Mouse (Mus musculus): ENCODE measurements at regions not wholly inside any gene's neighbourhood (a gene's known extent, or its start where the extent isn't known, plus 50 kb on each side); places are given as distances from the start of the nearest gene placed in this dataset.

GRCm38 (mm10) chr10:117571891-117572573, 57.3 kb upstream of the Cpm start:
- WGBS: 14% methylated on average over 9 of the region's 9 CpGs
- Histone ChIP-seq H3K9me3 (no peaks in the 10 kb centered on the region), H3K36me3 (no peaks in the 10 kb centered on the region), H3K9ac (no peak overlapping the region), H3K4me1 (peaks cover 15% of the 10 kb centered on the region), H3K4me3 (peak overlapping the region; percentile 29; the same call in 1 of the 2 replicates), H3K27ac (no peak overlapping the region), H3K27me3 (peaks cover 12% of the 10 kb centered on the region), H3K4me2 (replicated peaks) (peak overlapping the region; percentile 60)
- ATAC-seq (ENCODE audit: insufficient number of reproducible peaks, insufficient read depth, low FRiP score, low TSS enrichment): no peak

- peak overlapping the region; percentile 60 for H3K4me2 ChIP-seq (replicated peaks)
- WGBS: under 1% methylated on average over 26 of the region's 27 CpGs
Observed at GRCm38 (mm10) chr10:117570971-117571861, 58.1 kb upstream of the Cpm start.

GRCm38 (mm10) chr10:117570091-117570970, 59.0 kb upstream of the Cpm start:
- peaks cover 12% of the 10 kb centered on the region for H3K27me3 ChIP-seq
- ATAC-seq (ENCODE audit: insufficient number of reproducible peaks, insufficient read depth, low FRiP score, low TSS enrichment): no peak
- peak overlapping the region; percentile 60; the same call in 1 of the 2 replicates for H3K4me2 ChIP-seq (replicated peaks)
- no peaks in the 10 kb centered on the region for H3K9me3 ChIP-seq
- H3K4me3 ChIP-seq: no peak overlapping the region
- H3K36me3 ChIP-seq: no peaks in the 10 kb centered on the region
- 47% methylated on average over 8 of the region's 8 CpGs for WGBS
- H3K9ac ChIP-seq: no peak overlapping the region
- no peak overlapping the region for H3K27ac ChIP-seq
- H3K4me1 ChIP-seq: peaks cover 15% of the 10 kb centered on the region

More at GRCm38 (mm10) chr10:117570971-117571861, 58.1 kb upstream of the Cpm start:
- H3K9ac ChIP-seq: peak overlapping the region; percentile 1; the same call in 1 of the 2 replicates
- H3K9me3 ChIP-seq: no peaks in the 10 kb centered on the region
- H3K4me1 ChIP-seq: peaks cover 15% of the 10 kb centered on the region
- no peak for ATAC-seq (ENCODE audit: insufficient number of reproducible peaks, insufficient read depth, low FRiP score, low TSS enrichment)
- no peak overlapping the region for H3K27ac ChIP-seq
- peak overlapping the region; percentile 29 for H3K4me3 ChIP-seq
- peaks cover 12% of the 10 kb centered on the region for H3K27me3 ChIP-seq
- H3K36me3 ChIP-seq: no peaks in the 10 kb centered on the region

GRCm38 (mm10) chr10:117569301-117570079, 59.8 kb upstream of the Cpm start:
- Histone ChIP-seq H3K27me3 (peaks cover 12% of the 10 kb centered on the region), H3K4me3 (no peak overlapping the region), H3K27ac (no peak overlapping the region), H3K36me3 (no peaks in the 10 kb centered on the region), H3K4me2 (replicated peaks) (no peak overlapping the region), H3K4me1 (peaks cover 15% of the 10 kb centered on the region), H3K9me3 (no peaks in the 10 kb centered on the region), H3K9ac (no peak overlapping the region)
- WGBS: 80% methylated on average over 11 of the region's 11 CpGs
- ATAC-seq (ENCODE audit: insufficient number of reproducible peaks, insufficient read depth, low FRiP score, low TSS enrichment): no peak

- Histone ChIP-seq H3K4me3 (no peak overlapping the region), H3K36me3 (no peaks in the 10 kb centered on the region), H3K9me3 (no peaks in the 10 kb centered on the region), H3K9ac (no peak overlapping the region), H3K27ac (no peak overlapping the region), H3K27me3 (peaks cover 12% of the 10 kb centered on the region), H3K4me1 (peaks cover 15% of the 10 kb centered on the region), H3K4me2 (replicated peaks) (no peak overlapping the region)
- ATAC-seq (ENCODE audit: insufficient number of reproducible peaks, insufficient read depth, low FRiP score, low TSS enrichment): no peak
- WGBS: 91% methylated on average over 13 of the region's 13 CpGs
Observed at GRCm38 (mm10) chr10:117568472-117569300, 60.6 kb upstream of the Cpm start.

- WGBS: 88% methylated on average over 3 of the region's 3 CpGs
- H3K36me3 ChIP-seq: no peaks in the 10 kb centered on the region
- no peak for ATAC-seq (ENCODE audit: insufficient number of reproducible peaks, insufficient read depth, low FRiP score, low TSS enrichment)
- peaks cover 15% of the 10 kb centered on the region for H3K4me1 ChIP-seq
- no peaks in the 10 kb centered on the region for H3K9me3 ChIP-seq
- H3K4me3 ChIP-seq: no peak overlapping the region
- no peak overlapping the region for H3K9ac ChIP-seq
- no peak overlapping the region for H3K4me2 ChIP-seq (replicated peaks)
- peaks cover 11% of the 10 kb centered on the region for H3K27me3 ChIP-seq
- H3K27ac ChIP-seq: no peak overlapping the region
Observed at GRCm38 (mm10) chr10:117568138-117568387, 61.2 kb upstream of the Cpm start.

GRCm38 (mm10) chr10:117567379-117568137, 61.7 kb upstream of the Cpm start:
- Histone ChIP-seq H3K9me3 (no peaks in the 10 kb centered on the region), H3K4me3 (no peak overlapping the region), H3K9ac (no peak overlapping the region), H3K36me3 (no peaks in the 10 kb centered on the region), H3K4me1 (peaks cover 15% of the 10 kb centered on the region), H3K27ac (no peak overlapping the region), H3K27me3 (peaks cover 6% of the 10 kb centered on the region), H3K4me2 (replicated peaks) (no peak overlapping the region)
- no peak for ATAC-seq (ENCODE audit: insufficient number of reproducible peaks, insufficient read depth, low FRiP score, low TSS enrichment)
- 93% methylated on average over 8 of the region's 8 CpGs for WGBS

- H3K4me3 ChIP-seq: no peak overlapping the region
- no peak for ATAC-seq (ENCODE audit: insufficient number of reproducible peaks, insufficient read depth, low FRiP score, low TSS enrichment)
- no peak overlapping the region for H3K9ac ChIP-seq
- 90% methylated on average over 8 of the region's 8 CpGs for WGBS
- H3K27ac ChIP-seq: no peak overlapping the region
- H3K36me3 ChIP-seq: no peaks in the 10 kb centered on the region
- H3K4me1 ChIP-seq: peaks cover 10% of the 10 kb centered on the region
- H3K27me3 ChIP-seq: no peaks in the 10 kb centered on the region; the same call in 1 of the 2 replicates
- H3K9me3 ChIP-seq: no peaks in the 10 kb centered on the region
- no peak overlapping the region for H3K4me2 ChIP-seq (replicated peaks)
Observed at GRCm38 (mm10) chr10:117566648-117567378, 62.5 kb upstream of the Cpm start.

- H3K4me2 ChIP-seq (replicated peaks): no peak overlapping the region
- H3K9ac ChIP-seq: no peak overlapping the region
- H3K36me3 ChIP-seq: no peaks in the 10 kb centered on the region
- no peak for ATAC-seq (ENCODE audit: insufficient number of reproducible peaks, insufficient read depth, low FRiP score, low TSS enrichment)
- no peak overlapping the region for H3K27ac ChIP-seq
- peaks cover 4% of the 10 kb centered on the region for H3K4me1 ChIP-seq
- H3K27me3 ChIP-seq: no peaks in the 10 kb centered on the region; the same call in 1 of the 2 replicates
- WGBS: 82% methylated on average over 3 of the region's 3 CpGs
- no peak overlapping the region for H3K4me3 ChIP-seq
- no peaks in the 10 kb centered on the region for H3K9me3 ChIP-seq
Observed at GRCm38 (mm10) chr10:117566204-117566603, 63.1 kb upstream of the Cpm start.

Measured in embryonic facial prominence, embryonic 12.5 days (tissue).